In the genomic region with DNA sequence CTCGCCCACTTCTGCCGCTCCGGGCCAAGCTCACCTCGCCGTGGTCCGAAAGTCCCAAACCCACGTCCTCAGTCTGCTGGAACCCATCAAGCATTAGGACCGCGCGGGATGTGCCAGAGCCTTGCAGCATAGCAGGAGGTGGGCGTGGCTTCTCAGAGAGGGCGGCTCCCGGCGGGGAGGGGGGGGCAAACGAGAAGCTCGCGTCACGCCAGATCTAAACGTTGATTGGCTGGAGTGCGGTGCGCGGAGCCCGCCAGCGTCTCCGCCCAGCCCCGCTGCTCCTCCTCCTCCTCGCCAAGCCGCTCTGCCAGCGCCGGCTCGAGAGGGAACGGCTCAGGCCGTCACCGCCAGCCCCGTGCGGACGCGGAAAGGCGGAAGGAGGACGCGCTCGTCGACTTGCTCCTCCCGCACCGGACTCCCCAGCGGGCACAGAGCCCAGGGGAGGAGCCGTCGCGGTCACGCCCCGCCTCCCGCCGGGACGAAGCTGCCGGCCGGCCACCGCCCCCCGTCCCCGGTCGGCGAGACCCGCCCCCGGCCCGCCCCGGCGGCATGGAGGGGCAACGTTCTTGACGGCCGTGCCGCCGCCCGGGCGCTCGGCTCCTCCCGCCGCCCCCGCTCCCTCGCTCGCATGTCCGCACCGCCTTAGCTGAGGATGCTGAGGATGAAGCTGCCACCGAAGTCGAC, we compare ENCODE assay signal across 8 mouse cellular contexts. TPM values are rescaled to one million over a fixed set of nuclear protein-coding genes. Genes with fewer than 3 reads are reported as not detected.
DNase-seq lines count a peak whose midpoint lies in the region; ATAC-seq and TF ChIP-seq lines count a peak whose summit lies in the region.

A gene (plus strand): TSS at position 269 of the 684 bp plus-strand sequence.

- WGBS in forebrain, embryonic 11.5 days, result 2% methylated on average over 68 of the region's 83 CpGs
- WGBS in heart, embryonic 16.5 days, result under 1% methylated on average over 61 of the region's 83 CpGs
- WGBS in liver, embryonic 15.5 days (ENCODE audit: insufficient replicate concordance), result under 1% methylated on average over 76 of the region's 83 CpGs
- WGBS in neural tube, embryonic 12.5 days, result under 1% methylated on average over 62 of the region's 83 CpGs

- peak; percentile 95 for ATAC-seq in forebrain, embryonic 11.5 days (replicated peaks; ENCODE audit: low FRiP score)
- peak; percentile 92 for ATAC-seq in heart, embryonic 16.5 days (replicated peaks; ENCODE audit: extremely low read depth, insufficient read depth, low FRiP score)
- peak; percentile 87 for ATAC-seq in liver, embryonic 15.5 days (ENCODE audit: insufficient read depth)
- ATAC-seq in neural tube, embryonic 12.5 days (ENCODE audit: low FRiP score, low read depth), result peak; percentile 94

- peak; percentile 96 for DNase-seq in CH12.LX (ENCODE audit: extremely low read depth)
- DNase-seq in c-Kit-positive CD71-positive TER-119-negative erythroid progenitor cells, embryonic 14.5 days (ENCODE audit: low read depth), result peak; percentile 91
- peak; percentile 99 for DNase-seq in forebrain, embryonic 11.5 days (ENCODE audit: low spot score)
- peak; percentile 99 to 100 for DNase-seq in kidney, postnatal 36 days
- DNase-seq in telencephalon, adult 2 months (ENCODE audit: low read depth, low spot score), result peak; percentile 96

- dilution Hi-C loops in CH12.LX (cut with MboI; ENCODE audit: extremely low pct_ligation_motif_present, extremely low pct_unique_long_range_greater_than_20kb, low sequenced_read_pairs), result no loop called here

- H3K4me3 ChIP-seq in CH12.LX (replicated peaks in 1 of 3; ENCODE audit: low read depth in 2 of 3, low read length in 2 of 3, poor library complexity in 1 of 3), result peak within 1 kb of the TSS; percentile 85 to 88 (median 87)
- H3K4me3 ChIP-seq in forebrain, embryonic 11.5 days (ENCODE audit: low read depth, low read length), result peak within 1 kb of the TSS; percentile 81
- peak within 1 kb of the TSS; percentile 64 for H3K4me3 ChIP-seq in heart, embryonic 16.5 days (ENCODE audit: low read length)
- H3K4me3 ChIP-seq in liver, embryonic 15.5 days (replicated peaks), result peak within 1 kb of the TSS; percentile 86
- peak within 1 kb of the TSS; percentile 76 for H3K4me3 ChIP-seq in neural tube, embryonic 12.5 days

- in situ Hi-C loops in CH12.LX (cut with MboI; ENCODE audit: low pct_ligation_motif_present, low pct_unique_long_range_greater_than_20kb, low sequenced_read_pairs), result no loop called here

- H3K36me3 ChIP-seq in CH12.LX (replicated peaks in 1 of 2; ENCODE audit: control insufficient read depth in 1 of 2, insufficient read depth in 1 of 2, low read length in 1 of 2), result no peaks in the 10 kb centered on the region
- H3K36me3 ChIP-seq in forebrain, embryonic 11.5 days (ENCODE audit: control insufficient read depth, insufficient read depth, low read length), result no peaks in the 10 kb centered on the region
- H3K36me3 ChIP-seq in heart, embryonic 16.5 days (ENCODE audit: control insufficient read depth, insufficient read depth), result no peaks in the 10 kb centered on the region
- no peaks in the 10 kb centered on the region for H3K36me3 ChIP-seq in liver, embryonic 15.5 days (replicated peaks)
- no peaks in the 10 kb centered on the region for H3K36me3 ChIP-seq in neural tube, embryonic 12.5 days

- H3K4me2 ChIP-seq in CH12.LX (ENCODE audit: insufficient read depth, low read depth, poor library complexity, severe bottlenecking), result peak within 1 kb of the TSS; percentile 98
- peak within 1 kb of the TSS; percentile 100 for H3K4me2 ChIP-seq in forebrain, embryonic 11.5 days (ENCODE audit: low read depth, low read length, severe bottlenecking)
- peak within 1 kb of the TSS; percentile 79 for H3K4me2 ChIP-seq in heart, embryonic 16.5 days (ENCODE audit: low read depth, low read length)
- H3K4me2 ChIP-seq in liver, embryonic 15.5 days, result peak within 1 kb of the TSS; percentile 99
- peak within 1 kb of the TSS; percentile 98 for H3K4me2 ChIP-seq in neural tube, embryonic 12.5 days (replicated peaks)

- H3K79me2 ChIP-seq in CH12.LX (replicated peaks; ENCODE audit: control insufficient read depth, extremely low read depth, insufficient read depth, poor library complexity, severe bottlenecking), result peaks cover 25% of the 10 kb centered on the region

- no peak for TF ChIP-seq RAD21 in CH12.LX (IDR thresholded peaks at IDR 0.05; ENCODE audit: low read depth, low read length)

- no peaks in the 10 kb centered on the region for H3K9me3 ChIP-seq in CH12.LX (replicated peaks; ENCODE audit: low read length)
- H3K9me3 ChIP-seq in forebrain, embryonic 11.5 days (ENCODE audit: control insufficient read depth, low read length), result no peaks in the 10 kb centered on the region
- H3K9me3 ChIP-seq in heart, embryonic 16.5 days (replicated peaks; ENCODE audit: control insufficient read depth, low read length), result no peaks in the 10 kb centered on the region
- H3K9me3 ChIP-seq in liver, embryonic 15.5 days (replicated peaks), result no peaks in the 10 kb centered on the region
- H3K9me3 ChIP-seq in neural tube, embryonic 12.5 days, result no peaks in the 10 kb centered on the region

- no peak for TF ChIP-seq EP300 in CH12.LX (IDR thresholded peaks at IDR 0.05; ENCODE audit: low read length)

- peaks cover 5 to 35% of the 10 kb centered on the region in 2 experiments; a peak in 3 of 4 replicates for H3K4me1 ChIP-seq in CH12.LX (ENCODE audit: control insufficient read depth in 1 of 2, insufficient read depth in 2 of 2)
- peaks cover 7% of the 10 kb centered on the region; the same call in 1 of the 2 replicates for H3K4me1 ChIP-seq in forebrain, embryonic 11.5 days (replicated peaks; ENCODE audit: control insufficient read depth, insufficient read depth, low read length)
- peaks cover 29% of the 10 kb centered on the region for H3K4me1 ChIP-seq in heart, embryonic 16.5 days (ENCODE audit: control insufficient read depth, insufficient read depth, low read length)
- H3K4me1 ChIP-seq in liver, embryonic 15.5 days (replicated peaks), result peaks cover 65% of the 10 kb centered on the region
- H3K4me1 ChIP-seq in neural tube, embryonic 12.5 days, result peaks cover 23% of the 10 kb centered on the region

- H3K27me3 ChIP-seq in CH12.LX (replicated peaks), result no peaks in the 10 kb centered on the region
- no peaks in the 10 kb centered on the region for H3K27me3 ChIP-seq in forebrain, embryonic 11.5 days (ENCODE audit: control insufficient read depth, insufficient read depth, low read length)
- no peaks in the 10 kb centered on the region for H3K27me3 ChIP-seq in heart, embryonic 16.5 days (ENCODE audit: control insufficient read depth, insufficient read depth, low read length)
- no peaks in the 10 kb centered on the region for H3K27me3 ChIP-seq in liver, embryonic 15.5 days
- H3K27me3 ChIP-seq in neural tube, embryonic 12.5 days (replicated peaks), result no peaks in the 10 kb centered on the region

- peak within 1 kb of the TSS; percentile 74 for H3K27ac ChIP-seq in CH12.LX (ENCODE audit: insufficient read depth, low read depth)
- H3K27ac ChIP-seq in forebrain, embryonic 11.5 days (ENCODE audit: low read depth, low read length), result peak within 1 kb of the TSS; percentile 76
- H3K27ac ChIP-seq in heart, embryonic 16.5 days (ENCODE audit: low read length), result peak within 1 kb of the TSS; percentile 97
- H3K27ac ChIP-seq in liver, embryonic 15.5 days (replicated peaks), result peak within 1 kb of the TSS; percentile 96
- H3K27ac ChIP-seq in neural tube, embryonic 12.5 days, result peak within 1 kb of the TSS; percentile 83

- peak; percentile 71 for TF ChIP-seq POLR2A in CH12.LX (IDR thresholded peaks at IDR 0.05; ENCODE audit: low read depth, low read length)

- H3K9ac ChIP-seq in CH12.LX (ENCODE audit: insufficient read depth, low read depth), result peak within 1 kb of the TSS; percentile 80
- peak within 1 kb of the TSS; percentile 73 for H3K9ac ChIP-seq in forebrain, embryonic 11.5 days (ENCODE audit: low read length)
- H3K9ac ChIP-seq in heart, embryonic 16.5 days (ENCODE audit: low read length), result peak within 1 kb of the TSS; percentile 87
- H3K9ac ChIP-seq in liver, embryonic 15.5 days, result peak within 1 kb of the TSS; percentile 90
- peak within 1 kb of the TSS; percentile 75 for H3K9ac ChIP-seq in neural tube, embryonic 12.5 days

- no peak for TF ChIP-seq CTCF in CH12.LX (conservative IDR thresholded peaks at IDR 0.05 in 1 of 2, IDR thresholded peaks at IDR 0.05 in 1 of 2; ENCODE audit: low read depth in 2 of 2, low read length in 2 of 2)

TF ChIP-seq in CH12.LX, 34 proteins besides CTCF, POLR2A, EP300 and RAD21 (continues in another document):
- TF ChIP-seq MAX (IDR thresholded peaks at IDR 0.05; ENCODE audit: low read length) (peak; percentile 83), PAX5 (IDR thresholded peaks at IDR 0.05; ENCODE audit: low read length) (no peak), HCFC1 (IDR thresholded peaks at IDR 0.05; ENCODE audit: low read depth, low read length) (peak; percentile 52; the same call in 1 of the 2 replicates), SMC3 (IDR thresholded peaks at IDR 0.05; ENCODE audit: low read depth, low read length) (no peak), TBP (conservative IDR thresholded peaks at IDR 0.05; ENCODE audit: low read depth, low read length) (0 out of 2 replicates have a peak, but pooled peaks have one; percentile 17), NELFE (IDR thresholded peaks at IDR 0.05; ENCODE audit: low read depth, low read length) (peak; percentile 68; the same call in 1 of the 2 replicates), GABPA (IDR thresholded peaks at IDR 0.05; ENCODE audit: insufficient replicate concordance, low read depth, low read length) (no peak), KAT2A (IDR thresholded peaks at IDR 0.05; ENCODE audit: insufficient replicate concordance, low read length) (0 out of 2 replicates have a peak, but pooled peaks have one; percentile 37), MAZ (IDR thresholded peaks at IDR 0.05; ENCODE audit: low read depth, low read length) (peak; percentile 91), BHLHE40 (IDR thresholded peaks at IDR 0.05; ENCODE audit: low read depth, low read length) (peak; percentile 4; the same call in 1 of the 2 replicates), MYC (IDR thresholded peaks at IDR 0.05; ENCODE audit: low read depth, low read length) (0 out of 2 replicates have a peak, but pooled peaks have one; percentile 55), JUND (conservative IDR thresholded peaks at IDR 0.05; ENCODE audit: low read depth, low read length) (no peak), MEF2A (IDR thresholded peaks at IDR 0.05; ENCODE audit: borderline replicate concordance, low read depth, low read length) (no peak; the same call in 1 of the 2 replicates), ZC3H11A (IDR thresholded peaks at IDR 0.05; ENCODE audit: low read depth, low read length) (no peak)

RNA-seq across cellular contexts. Expression of the gene that starts here (rescaled TPM):
- total RNA-seq in CH12.LX (2012; rRNA removed) (7.8 TPM in 2 replicates), CH12.LX (2014; rRNA removed) (6.7 and 6.8 TPM in 2 replicates)
- 10.5 and 12.6 TPM in 2 replicates for polyA plus RNA-seq in CH12.LX (2012; ENCODE audit: insufficient read length, low read depth)
- 2.5 and 2.9 TPM in 2 replicates for polyA plus RNA-seq in forebrain, embryonic 11.5 days (2014; fragmentation: Nextera tagmentation; extraction: Ambion mirVana)
- 1.9 and 2.2 TPM in 2 replicates for polyA plus RNA-seq in heart, embryonic 16.5 days (2015; fragmentation: Nextera tagmentation; extraction: Ambion mirVana)
- polyA plus RNA-seq in liver, embryonic 15.5 days (2015; fragmentation: Nextera tagmentation; extraction: Ambion mirVana), result 1.0 and 1.2 TPM in 2 replicates
- 1.7 and 1.9 TPM in 2 replicates for polyA plus RNA-seq in neural tube, embryonic 12.5 days (2016; fragmentation: Nextera tagmentation; extraction: Ambion mirVana)

Comparison
In these comparisons a context has a peak if more than half of its experiments do, and no peak if none do; other contexts are left out.
1. Peak in every context shown above with its lines: DNase-seq, ATAC-seq, H3K4me3 ChIP-seq and H3K27ac ChIP-seq.